ENCODE assay signal across 27 mouse cellular contexts in genomic region chr12:56448786-56449564, GRCm38 (mm10).
"Had no signal": no experiment of that assay in that cellular context is flagged by ENCODE, and none has a peak within 500 bp of the region (broad histone marks: within the 10 kb centered on the region; RNA-seq: fewer than 3 reads in every experiment).

No protein-coding gene starts in this region.

- H3K27me3 ChIP-seq: embryonic facial prominence, embryonic 12.5 days; embryonic facial prominence, embryonic 13.5 days; embryonic facial prominence, embryonic 15.5 days had no signal

- H3K36me3 ChIP-seq: embryonic facial prominence, embryonic 10.5 days; embryonic facial prominence, embryonic 12.5 days; embryonic facial prominence, embryonic 13.5 days; embryonic facial prominence, embryonic 15.5 days; forebrain, embryonic 10.5 days; forebrain, embryonic 12.5 days; forebrain, embryonic 15.5 days had no signal

- ATAC-seq: forebrain, embryonic 13.5 days; forebrain, embryonic 14.5 days; forebrain, embryonic 15.5 days; forebrain, embryonic 16.5 days; forebrain, postnatal 0 days had no signal

- H3K9ac ChIP-seq: embryonic facial prominence, embryonic 12.5 days; embryonic facial prominence, embryonic 13.5 days; embryonic facial prominence, embryonic 15.5 days; forebrain, embryonic 12.5 days; forebrain, embryonic 13.5 days; forebrain, embryonic 15.5 days; forebrain, postnatal 0 days had no signal

- H3K4me3 ChIP-seq: embryonic facial prominence, embryonic 10.5 days; embryonic facial prominence, embryonic 12.5 days; embryonic facial prominence, embryonic 13.5 days; embryonic facial prominence, embryonic 15.5 days; erythroblast, embryonic 14.5 days; forebrain, embryonic 10.5 days; forebrain, embryonic 12.5 days; forebrain, embryonic 13.5 days; forebrain, embryonic 15.5 days; gastrocnemius, adult 2 months; heart, adult 2 months had no signal

- H3K4me1 ChIP-seq: embryonic facial prominence, embryonic 10.5 days; embryonic facial prominence, embryonic 12.5 days; embryonic facial prominence, embryonic 13.5 days; embryonic facial prominence, embryonic 15.5 days; forebrain, embryonic 10.5 days; forebrain, embryonic 12.5 days; forebrain, embryonic 13.5 days; forebrain, embryonic 15.5 days had no signal

- H3K4me2 ChIP-seq: embryonic facial prominence, embryonic 12.5 days; embryonic facial prominence, embryonic 13.5 days; embryonic facial prominence, embryonic 15.5 days; forebrain, embryonic 12.5 days; forebrain, embryonic 13.5 days; forebrain, embryonic 15.5 days had no signal

- H3K9me3 ChIP-seq: embryonic facial prominence, embryonic 12.5 days; embryonic facial prominence, embryonic 13.5 days; embryonic facial prominence, embryonic 15.5 days had no signal

- DNase-seq: cerebellum, adult 9-10 months; cerebellum, adult 9-11 months; cerebellum, postnatal 10 days; cerebellum, postnatal 14 days; cerebellum, postnatal 25 days; cerebellum, postnatal 36 days; embryo, embryonic 11 days; forebrain, postnatal 0 days; gastrocnemius, adult 2 months; gastrocnemius, postnatal 10 days; gastrocnemius, postnatal 14 days; gastrocnemius, postnatal 25 days; gastrocnemius, postnatal 36 days; heart, adult 11 months; heart, adult 18-20 months; heart, adult 2 months had no signal

- H3K27ac ChIP-seq: embryonic facial prominence, embryonic 10.5 days; embryonic facial prominence, embryonic 12.5 days; embryonic facial prominence, embryonic 13.5 days; embryonic facial prominence, embryonic 15.5 days; forebrain, embryonic 10.5 days; forebrain, embryonic 12.5 days; forebrain, embryonic 13.5 days; forebrain, embryonic 15.5 days; gastrocnemius, adult 2 months; heart, adult 2 months had no signal
